Mouse (Mus musculus): Measurements from ENCODE around the gene Rab24. TPM values are rescaled to one million over a fixed set of nuclear protein-coding genes. Genes with fewer than 3 reads are reported as not detected.

The Rab24 gene
- polyA plus RNA-seq, 1 experiment from 2014 or later, result 60.4 TPM

GRCm38 (mm10) chr13:55329683-55330566 is 8.2 kb upstream of the Rab24 start, which contains the start of gene Mxd3:
Gene Mxd3 (minus strand): TSS chr13:55329823.
- no peaks in the 10 kb centered on the region for H3K27me3 ChIP-seq (replicated peaks; ENCODE audit: insufficient read depth, low read length)
- WGBS, result under 1% methylated on average over 59 of the region's 82 CpGs
- peak; percentile 90 for ATAC-seq
- peak within 1 kb of the TSS; percentile 64; the same call in 1 of the 2 replicates for H3K27ac ChIP-seq (ENCODE audit: low read length)
- H3K9me3 ChIP-seq (ENCODE audit: low read length), result no peaks in the 10 kb centered on the region
- H3K4me1 ChIP-seq (ENCODE audit: insufficient read depth, low read depth, low read length), result peaks cover 8% of the 10 kb centered on the region; the same call in 1 of the 2 replicates
- peak; percentile 87 for DNase-seq (ENCODE audit: low spot score)
- H3K4me3 ChIP-seq (ENCODE audit: low read depth, low read length), result peak within 1 kb of the TSS; percentile 67
- H3K36me3 ChIP-seq (ENCODE audit: insufficient read depth, low read length), result 0 out of 2 replicates have a peak, but pooled peaks cover 10% of the 10 kb centered on the region
- TF ChIP-seq EP300 (IDR thresholded peaks at IDR 0.05), result no peak
- TF ChIP-seq CTCF (IDR thresholded peaks at IDR 0.05), result no peak
- H3K9ac ChIP-seq (replicated peaks; ENCODE audit: low read depth), result no peak within 1 kb of the TSS; the same call in none of the 2 replicates
- peak within 1 kb of the TSS; percentile 92 for H3K4me2 ChIP-seq (replicated peaks; ENCODE audit: low read depth, low read length)

GRCm38 (mm10) chr13:55329109-55329682 is 7.5 kb upstream of the Rab24 start:
- 0% methylated on average over 26 of the region's 29 CpGs for WGBS
- H3K4me1 ChIP-seq (ENCODE audit: insufficient read depth, low read depth, low read length), result peaks cover 8% of the 10 kb centered on the region; the same call in 1 of the 2 replicates

GRCm38 (mm10) chr13:55328641-55329040 is 6.9 kb upstream of the Rab24 start:
- Histone ChIP-seq H3K4me3 (ENCODE audit: low read depth, low read length) (no peak overlapping the region), H3K27me3 (replicated peaks; ENCODE audit: insufficient read depth, low read length) (no peaks in the 10 kb centered on the region), H3K9me3 (ENCODE audit: low read length) (no peaks in the 10 kb centered on the region), H3K4me2 (replicated peaks; ENCODE audit: low read depth, low read length) (no peak overlapping the region), H3K36me3 (ENCODE audit: insufficient read depth, low read length) (0 out of 2 replicates have a peak, but pooled peaks cover 13% of the 10 kb centered on the region), H3K27ac (ENCODE audit: low read length) (no peak overlapping the region), H3K4me1 (ENCODE audit: insufficient read depth, low read depth, low read length) (peaks cover 8% of the 10 kb centered on the region; the same call in 1 of the 2 replicates), H3K9ac (replicated peaks; ENCODE audit: low read depth) (no peak overlapping the region)
- WGBS, result 79% methylated on average over 4 of the region's 4 CpGs
- DNase-seq (ENCODE audit: low spot score), result no peak
- no peak for ATAC-seq
- TF ChIP-seq CTCF (IDR thresholded peaks at IDR 0.05) (no peak), EP300 (IDR thresholded peaks at IDR 0.05) (no peak)

More at GRCm38 (mm10) chr13:55329109-55329682, 7.5 kb upstream of the Rab24 start:
- TF ChIP-seq EP300 (IDR thresholded peaks at IDR 0.05) (no peak), CTCF (IDR thresholded peaks at IDR 0.05) (no peak)
- DNase-seq (ENCODE audit: low spot score), result no peak
- Histone ChIP-seq H3K4me3 (ENCODE audit: low read depth, low read length) (peak overlapping the region; percentile 67), H3K27me3 (replicated peaks; ENCODE audit: insufficient read depth, low read length) (no peaks in the 10 kb centered on the region), H3K9me3 (ENCODE audit: low read length) (no peaks in the 10 kb centered on the region), H3K36me3 (ENCODE audit: insufficient read depth, low read length) (0 out of 2 replicates have a peak, but pooled peaks cover 10% of the 10 kb centered on the region), H3K4me2 (replicated peaks; ENCODE audit: low read depth, low read length) (peak overlapping the region; percentile 92), H3K9ac (replicated peaks; ENCODE audit: low read depth) (no peak overlapping the region; the same call in 1 of the 2 replicates), H3K27ac (ENCODE audit: low read length) (no peak overlapping the region)
- ATAC-seq, result peak; percentile 10; the same call in 1 of the 2 replicates

- Histone ChIP-seq H3K9ac (replicated peaks; ENCODE audit: low read depth) (no peak overlapping the region), H3K4me3 (ENCODE audit: low read depth, low read length) (no peak overlapping the region), H3K27ac (ENCODE audit: low read length) (no peak overlapping the region), H3K27me3 (replicated peaks; ENCODE audit: insufficient read depth, low read length) (no peaks in the 10 kb centered on the region), H3K4me2 (replicated peaks; ENCODE audit: low read depth, low read length) (no peak overlapping the region), H3K36me3 (ENCODE audit: insufficient read depth, low read length) (0 out of 2 replicates have a peak, but pooled peaks cover 15% of the 10 kb centered on the region), H3K4me1 (ENCODE audit: insufficient read depth, low read depth, low read length) (peaks cover 8% of the 10 kb centered on the region; the same call in 1 of the 2 replicates), H3K9me3 (ENCODE audit: low read length) (no peaks in the 10 kb centered on the region)
- DNase-seq (ENCODE audit: low spot score), result no peak
- no peak for ATAC-seq
- no peak for TF ChIP-seq CTCF (IDR thresholded peaks at IDR 0.05)
- TF ChIP-seq EP300 (IDR thresholded peaks at IDR 0.05), result no peak
- 80% methylated on average over 6 of the region's 6 CpGs for WGBS
Measured at GRCm38 (mm10) chr13:55328171-55328570, 6.4 kb upstream of the Rab24 start.

GRCm38 (mm10) chr13:55327633-55328032 is 5.9 kb upstream of the Rab24 start:
- WGBS, result 45% methylated on average over 8 of the region's 8 CpGs
- H3K9me3 ChIP-seq (ENCODE audit: low read length), result no peaks in the 10 kb centered on the region
- no peak overlapping the region for H3K27ac ChIP-seq (ENCODE audit: low read length)
- no peak overlapping the region for H3K4me2 ChIP-seq (replicated peaks; ENCODE audit: low read depth, low read length)
- peaks cover 8% of the 10 kb centered on the region; the same call in 1 of the 2 replicates for H3K4me1 ChIP-seq (ENCODE audit: insufficient read depth, low read depth, low read length)
- peak; percentile 95 for TF ChIP-seq CTCF (IDR thresholded peaks at IDR 0.05)
- no peak for TF ChIP-seq EP300 (IDR thresholded peaks at IDR 0.05)
- no peaks in the 10 kb centered on the region for H3K27me3 ChIP-seq (replicated peaks; ENCODE audit: insufficient read depth, low read length)
- H3K36me3 ChIP-seq (ENCODE audit: insufficient read depth, low read length), result 0 out of 2 replicates have a peak, but pooled peaks cover 15% of the 10 kb centered on the region
- DNase-seq (ENCODE audit: low spot score), result peak; percentile 91
- no peak overlapping the region for H3K9ac ChIP-seq (replicated peaks; ENCODE audit: low read depth)
- ATAC-seq, result peak; percentile 59
- H3K4me3 ChIP-seq (ENCODE audit: low read depth, low read length), result no peak overlapping the region

- H3K4me1 ChIP-seq (ENCODE audit: insufficient read depth, low read depth, low read length), result peaks cover 8% of the 10 kb centered on the region; the same call in 1 of the 2 replicates
- H3K9me3 ChIP-seq (ENCODE audit: low read length), result no peaks in the 10 kb centered on the region
- H3K27ac ChIP-seq (ENCODE audit: low read length), result no peak overlapping the region
- DNase-seq (ENCODE audit: low spot score) (no peak), ATAC-seq (no peak)
- H3K36me3 ChIP-seq (ENCODE audit: insufficient read depth, low read length), result 0 out of 2 replicates have a peak, but pooled peaks cover 15% of the 10 kb centered on the region
- no peak overlapping the region for H3K4me3 ChIP-seq (ENCODE audit: low read depth, low read length)
- H3K9ac ChIP-seq (replicated peaks; ENCODE audit: low read depth), result no peak overlapping the region
- no peak for TF ChIP-seq CTCF (IDR thresholded peaks at IDR 0.05)
- TF ChIP-seq EP300 (IDR thresholded peaks at IDR 0.05), result no peak
- H3K27me3 ChIP-seq (replicated peaks; ENCODE audit: insufficient read depth, low read length), result no peaks in the 10 kb centered on the region
- 31% methylated on average over 4 of the region's 4 CpGs for WGBS
- H3K4me2 ChIP-seq (replicated peaks; ENCODE audit: low read depth, low read length), result no peak overlapping the region
Measured at GRCm38 (mm10) chr13:55327169-55327568, 5.4 kb upstream of the Rab24 start.

Data from lung, postnatal 0 days (tissue).